In genomic region chr6:54818389-54818788, GRCm38 (mm10) we compare ENCODE assay signal across 8 mouse cellular contexts. TPM values are rescaled to one million over a fixed set of nuclear protein-coding genes. Genes with fewer than 3 reads are reported as not detected.
DNase-seq lines count a peak whose midpoint lies in the region; ATAC-seq and TF ChIP-seq lines count a peak whose summit lies in the region.

No protein-coding gene starts in this region.

- H3K27me3 ChIP-seq in hindbrain, postnatal 0 days (ENCODE audit: insufficient read depth, low read length) = no peaks in the 10 kb centered on the region
- H3K27me3 ChIP-seq in midbrain, postnatal 0 days (ENCODE audit: insufficient read depth, low read length) = no peaks in the 10 kb centered on the region

- peak overlapping the region; percentile 77 for H3K4me3 ChIP-seq in layer of hippocampus, adult 2 months
- H3K4me3 ChIP-seq in cortical plate, adult 2 months (ENCODE audit: insufficient read depth, low read length) = peak overlapping the region; percentile 48; the same call in 1 of the 2 replicates
- H3K4me3 ChIP-seq in hindbrain, postnatal 0 days (ENCODE audit: low read length) = peak overlapping the region; percentile 84
- H3K4me3 ChIP-seq in midbrain, postnatal 0 days (ENCODE audit: low read depth, low read length) = peak overlapping the region; percentile 88

- no peak for TF ChIP-seq POLR2A in cortical plate, adult 2 months (IDR thresholded peaks at IDR 0.05; ENCODE audit: extremely low read depth, insufficient read depth, low read length)

- peak overlapping the region; percentile 62 for H3K4me2 ChIP-seq in hindbrain, postnatal 0 days (ENCODE audit: low read depth, low read length)
- H3K4me2 ChIP-seq in midbrain, postnatal 0 days (ENCODE audit: low read depth, low read length, poor library complexity, severe bottlenecking) = peak overlapping the region; percentile 68

- no peak for DNase-seq in layer of hippocampus, adult 2 months (ENCODE audit: low spot score in 2 of 2)
- no peak for DNase-seq in layer of hippocampus, postnatal 25 days (ENCODE audit: extremely low spot score in 1 of 2, low spot score in 1 of 2)
- DNase-seq in hindbrain, postnatal 0 days (ENCODE audit: low spot score) = no peak
- DNase-seq in midbrain, postnatal 0 days (ENCODE audit: low spot score) = no peak
- no peak for DNase-seq in T-cell, adult 2 months (ENCODE audit: low spot score)
- DNase-seq in left cerebral cortex, postnatal 25 days (ENCODE audit: low spot score in 2 of 2) = no peak
- no peak for DNase-seq in adrenal gland, postnatal 36 days

- 49% methylated on average over 2 of the region's 2 CpGs for WGBS in hindbrain, postnatal 0 days
- 65% methylated on average over 2 of the region's 2 CpGs for WGBS in midbrain, postnatal 0 days

- H3K36me3 ChIP-seq in hindbrain, postnatal 0 days (ENCODE audit: insufficient read depth, low read length) = no peaks in the 10 kb centered on the region
- no peaks in the 10 kb centered on the region for H3K36me3 ChIP-seq in midbrain, postnatal 0 days (ENCODE audit: insufficient read depth, low read length)

- ATAC-seq in hindbrain, postnatal 0 days = no peak
- ATAC-seq in midbrain, postnatal 0 days (ENCODE audit: low FRiP score) = no peak

- intact Hi-C loops in left cerebral cortex, postnatal 25 days (cut with DNase I) = loop anchor here (5.0 kb wide), 1 partner anchor 116 kb away; no protein-coding TSS in a partner anchor

- no peak overlapping the region for H3K9ac ChIP-seq in hindbrain, postnatal 0 days (replicated peaks; ENCODE audit: low read length)
- no peak overlapping the region for H3K9ac ChIP-seq in midbrain, postnatal 0 days (replicated peaks; ENCODE audit: low read length, poor library complexity, severe bottlenecking)

- no peak for TF ChIP-seq CTCF in layer of hippocampus, adult 2 months (conservative IDR thresholded peaks at IDR 0.05)
- TF ChIP-seq CTCF in cortical plate, adult 2 months (IDR thresholded peaks at IDR 0.05; ENCODE audit: extremely low read depth, insufficient read depth, low read length) = no peak
- no peak for TF ChIP-seq CTCF in hindbrain, postnatal 0 days (IDR thresholded peaks at IDR 0.05; ENCODE audit: low read depth)
- TF ChIP-seq CTCF in midbrain, postnatal 0 days (IDR thresholded peaks at IDR 0.05) = no peak

- H3K27ac ChIP-seq in layer of hippocampus, adult 2 months = 0 out of 2 replicates have a peak overlapping the region, but pooled peaks have one; percentile 91
- no peak overlapping the region for H3K27ac ChIP-seq in cortical plate, adult 2 months (ENCODE audit: insufficient read depth, low read length)
- H3K27ac ChIP-seq in hindbrain, postnatal 0 days = no peak overlapping the region
- no peak overlapping the region for H3K27ac ChIP-seq in midbrain, postnatal 0 days (ENCODE audit: low read depth, low read length)

- H3K9me3 ChIP-seq in hindbrain, postnatal 0 days (ENCODE audit: low read length) = no peaks in the 10 kb centered on the region
- no peaks in the 10 kb centered on the region for H3K9me3 ChIP-seq in midbrain, postnatal 0 days (ENCODE audit: low read length)

- H3K4me1 ChIP-seq in cortical plate, adult 2 months (ENCODE audit: control insufficient read depth, insufficient read depth, low read length) = peaks cover 1% of the 10 kb centered on the region; the same call in 1 of the 2 replicates
- peaks cover 12% of the 10 kb centered on the region; the same call in 1 of the 2 replicates for H3K4me1 ChIP-seq in hindbrain, postnatal 0 days (ENCODE audit: insufficient read depth, low read length)
- 0 out of 2 replicates have a peak, but pooled peaks cover 3% of the 10 kb centered on the region for H3K4me1 ChIP-seq in midbrain, postnatal 0 days (ENCODE audit: insufficient read depth, low read length)

RNA-seq across cellular contexts. Expression of gene Znrf2, which starts 1.7 kb away (rescaled TPM):
- 10 to 100 TPM; 23.1 to 24.6 TPM for total RNA-seq in layer of hippocampus, adult 2 months (2021)
- 10 to 100 TPM; 24.4 TPM for total RNA-seq in layer of hippocampus, postnatal 25 days (2021)
- polyA plus RNA-seq in cortical plate, adult 2 months (2012; rRNA removed) = 6.6 and 8.1 TPM in 2 replicates
- 45.9 and 50.0 TPM in 2 replicates for total RNA-seq in hindbrain, postnatal 0 days (2014; rRNA removed)
- 5.9 and 7.0 TPM in 2 replicates for polyA plus RNA-seq in hindbrain, postnatal 0 days (2015; fragmentation: Nextera tagmentation; extraction: Ambion mirVana)
- total RNA-seq in midbrain, postnatal 0 days (2014; rRNA removed) = 32.8 and 49.4 TPM in 2 replicates
- polyA plus RNA-seq in midbrain, postnatal 0 days (2015; fragmentation: Nextera tagmentation; extraction: Ambion mirVana) = 5.7 and 6.5 TPM in 2 replicates
- 10 to 100 TPM; 16.0 to 18.1 TPM for total RNA-seq in left cerebral cortex, postnatal 25 days (2021)
- 10 to 100 TPM; 36.9 to 53.2 TPM for total RNA-seq in adrenal gland, postnatal 36 days (2021)
